Mouse (Mus musculus) midbrain, embryonic 15.5 days (tissue): ENCODE results near the gene Nr2e1. TPM values are rescaled to one million over a fixed set of nuclear protein-coding genes. Genes with fewer than 3 reads are reported as not detected.
A peak's percentile ranks its signal among the peaks of the same experiment; 100 is the strongest.

Experiments
- ATAC-seq: fragments of 200-750 bp; cut with Nextera tagmentation; replicated peaks from 2 replicates; pipeline ENCODE4 v1.8.0; 2017; ENCODE audit warnings: moderate TSS enrichment
- H3K27ac ChIP-seq: fragments of 300-500 bp; sonication (generic); 2 replicates; pipeline ENCODE4 v1.5.1; 2015; ENCODE audit warnings: mild to moderate bottlenecking, inconsistent platforms
- H3K27me3 ChIP-seq: fragments of 300-500 bp; sonication (generic); replicated peaks from 2 replicates; pipeline ENCODE4 v1.6.1; 2015; ENCODE audit warnings: inconsistent platforms
- H3K36me3 ChIP-seq: fragments of 300-500 bp; sonication (generic); replicated peaks from 2 replicates; pipeline ENCODE4 v1.6.1; 2015; ENCODE audit warnings: inconsistent platforms
- H3K4me1 ChIP-seq: fragments of 300-500 bp; sonication (generic); 2 replicates; pipeline ENCODE4 v1.6.1; 2015; ENCODE audit warnings: inconsistent platforms
- H3K4me2 ChIP-seq: fragments of 300-500 bp; sonication (generic); 2 replicates; pipeline ENCODE4 v1.6.1; 2015; ENCODE audit warnings: inconsistent platforms, mild to moderate bottlenecking, moderate library complexity
- H3K4me3 ChIP-seq: fragments of 300-500 bp; sonication (generic); 2 replicates; pipeline ENCODE4 v1.5.1; 2015; ENCODE audit warnings: mild to moderate bottlenecking, inconsistent platforms
- H3K9ac ChIP-seq: fragments of 300-500 bp; sonication (generic); 2 replicates; pipeline ENCODE4 v1.6.1; 2015; ENCODE audit warnings: mild to moderate bottlenecking, inconsistent platforms
- H3K9me3 ChIP-seq: fragments of 300-500 bp; sonication (generic); 2 replicates; pipeline ENCODE4 v1.6.1; 2016; ENCODE audit warnings: inconsistent platforms
- WGBS: fragments of 180-500 bp; shearing (Covaris S2); methylation state at CpG from one replicate; pipeline ENCODE4 v1.1.7; 2015; ENCODE audit warnings: mixed read lengths; 5-methylcytosine and 5-hydroxymethylcytosine counted together
- polyA plus RNA-seq: library from polyadenylated mRNA; unstranded; fragments of >200 nt; fragmentation: Nextera tagmentation; extraction: Ambion mirVana; gene quantifications from 2 replicates; pipeline ENCODE4 v1.2.1, GENCODE M21; 2015

The Nr2e1 gene
- polyA plus RNA-seq: 5.3 and 6.5 TPM in 2 replicates

DNA sequence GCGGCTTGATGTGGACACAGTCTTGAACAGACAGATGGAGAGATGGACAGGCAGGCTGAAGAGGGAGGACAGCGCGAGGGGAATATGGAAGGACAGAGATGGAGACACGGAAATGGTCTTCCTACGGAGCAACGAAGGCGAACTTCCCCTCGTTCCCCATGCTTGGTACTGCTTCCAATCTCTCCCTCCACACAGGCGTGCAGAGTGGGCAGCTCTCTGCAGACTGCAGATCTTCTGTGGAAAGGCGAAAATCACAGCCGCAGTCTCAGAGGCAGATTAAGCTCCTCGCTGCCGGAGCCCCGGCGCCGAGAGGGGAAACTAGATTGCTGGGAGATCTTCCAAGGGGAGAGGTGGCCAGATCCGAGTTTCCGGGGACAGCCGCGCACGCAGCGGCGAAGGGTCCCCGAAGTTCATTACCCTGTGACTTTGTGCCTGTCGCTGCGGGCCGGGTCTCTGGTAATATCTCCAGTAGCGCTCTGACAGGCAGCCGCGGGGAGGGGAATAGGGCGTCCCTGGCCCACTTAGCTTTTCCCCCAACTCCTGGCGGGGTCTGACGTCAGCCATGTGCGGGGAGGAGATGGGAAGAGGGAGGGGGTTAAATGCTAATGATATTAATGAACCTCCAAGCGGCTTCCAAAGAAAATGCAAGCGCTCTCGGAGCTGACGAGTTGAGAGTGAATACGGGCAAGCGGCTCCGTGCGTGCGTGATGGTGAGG, at the start of gene Nr2e1, which contains the start of gene Ostm1:
Gene Nr2e1 (minus strand): TSS at position 476 of the 716 bp plus-strand sequence.
Gene Ostm1 (plus strand): TSS at position 666 of the 716 bp plus-strand sequence.
- 0 out of 2 replicates have a peak within 1 kb of the TSS, but pooled peaks have one; percentile 16 for H3K27ac ChIP-seq

DNA sequence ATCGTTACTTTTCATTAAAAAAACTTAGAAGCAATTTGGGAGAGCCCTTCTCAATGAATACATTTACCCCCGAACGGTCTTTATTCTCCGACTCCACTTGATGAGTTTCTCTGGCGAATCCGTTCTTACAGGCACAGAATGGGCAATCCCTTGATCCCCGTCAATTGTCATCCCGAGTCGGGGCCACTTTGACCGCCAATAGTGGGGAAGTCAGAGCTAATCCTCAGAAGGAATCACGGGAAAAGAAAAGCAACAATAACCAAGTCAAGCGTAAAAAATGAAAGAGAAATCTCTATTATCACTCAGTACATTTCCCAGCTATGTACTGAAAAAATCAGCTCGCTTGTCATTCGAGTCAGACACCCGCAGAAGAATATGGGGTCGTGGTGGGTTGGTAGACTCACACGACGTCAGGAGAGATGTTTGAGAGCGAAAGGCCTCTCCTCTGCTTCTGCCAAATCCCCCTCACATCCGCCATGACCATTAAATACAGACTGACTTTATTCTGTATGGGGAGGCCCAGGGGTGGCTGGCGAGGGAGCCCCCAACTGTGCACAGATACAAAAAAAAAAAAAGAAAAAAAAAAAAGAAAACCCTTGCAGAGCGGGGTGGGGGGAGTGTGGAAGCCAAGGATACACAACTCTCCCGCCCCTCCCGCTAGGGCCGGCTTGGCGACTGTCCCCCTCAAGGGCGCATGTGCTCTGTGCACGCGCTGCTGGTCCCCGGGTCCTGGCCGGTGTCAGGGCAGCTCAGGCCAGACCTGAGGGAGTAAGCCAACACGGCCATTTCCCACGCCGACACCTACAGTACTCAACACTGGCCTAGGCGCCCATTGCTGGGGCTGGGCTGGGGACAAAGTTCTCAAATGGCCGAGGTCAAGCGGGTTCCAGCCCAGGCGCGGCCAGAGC, 49.3 kb upstream of the Nr2e1 start:
- 1% methylated on average over 39 of the region's 39 CpGs for WGBS
- Histone ChIP-seq H3K4me1 (peaks cover 48% of the 10 kb centered on the region), H3K9me3 (no peaks in the 10 kb centered on the region), H3K4me2 (peak overlapping the region; percentile 48), H3K27me3 (peaks cover 63% of the 10 kb centered on the region), H3K9ac (no peak overlapping the region), H3K4me3 (peak overlapping the region; percentile 21), H3K27ac (0 out of 2 replicates have a peak overlapping the region, but pooled peaks have one; percentile 17), H3K36me3 (no peaks in the 10 kb centered on the region)
- peak; percentile 48 for ATAC-seq

More for the DNA sequence above, at the start of gene Nr2e1, which contains the start of gene Ostm1:
- peaks cover 56% of the 10 kb centered on the region for H3K27me3 ChIP-seq
- peak within 1 kb of the TSS; percentile 29 for H3K9ac ChIP-seq
- peak; percentile 69 for ATAC-seq
- peaks cover 50% of the 10 kb centered on the region for H3K4me1 ChIP-seq
- no peaks in the 10 kb centered on the region for H3K36me3 ChIP-seq
- H3K4me2 ChIP-seq: peak within 1 kb of the TSS; percentile 57
- WGBS: under 1% methylated on average over 43 of the region's 43 CpGs
- H3K4me3 ChIP-seq: peak within 1 kb of the TSS; percentile 36
- no peaks in the 10 kb centered on the region for H3K9me3 ChIP-seq

GRCm38 (mm10) chr10:42631754-42632452, 48.5 kb upstream of the Nr2e1 start:
- Histone ChIP-seq H3K27ac (0 out of 2 replicates have a peak overlapping the region, but pooled peaks have one; percentile 17), H3K27me3 (peaks cover 63% of the 10 kb centered on the region), H3K4me3 (peak overlapping the region; percentile 21), H3K9ac (no peak overlapping the region), H3K4me1 (peaks cover 47% of the 10 kb centered on the region), H3K4me2 (peak overlapping the region; percentile 48), H3K9me3 (no peaks in the 10 kb centered on the region), H3K36me3 (no peaks in the 10 kb centered on the region)
- WGBS: under 1% methylated on average over 42 of the region's 42 CpGs
- no peak; the same call in 1 of the 2 replicates for ATAC-seq

GRCm38 (mm10) chr10:42630596-42631355, 47.3 kb upstream of the Nr2e1 start:
- H3K27me3 ChIP-seq: peaks cover 56% of the 10 kb centered on the region
- no peak overlapping the region for H3K9ac ChIP-seq
- no peak overlapping the region for H3K4me2 ChIP-seq
- ATAC-seq: no peak
- H3K9me3 ChIP-seq: no peaks in the 10 kb centered on the region
- WGBS: 4% methylated on average over 19 of the region's 19 CpGs
- H3K36me3 ChIP-seq: no peaks in the 10 kb centered on the region
- no peak overlapping the region for H3K27ac ChIP-seq
- no peak overlapping the region for H3K4me3 ChIP-seq
- H3K4me1 ChIP-seq: peaks cover 40% of the 10 kb centered on the region

DNA sequence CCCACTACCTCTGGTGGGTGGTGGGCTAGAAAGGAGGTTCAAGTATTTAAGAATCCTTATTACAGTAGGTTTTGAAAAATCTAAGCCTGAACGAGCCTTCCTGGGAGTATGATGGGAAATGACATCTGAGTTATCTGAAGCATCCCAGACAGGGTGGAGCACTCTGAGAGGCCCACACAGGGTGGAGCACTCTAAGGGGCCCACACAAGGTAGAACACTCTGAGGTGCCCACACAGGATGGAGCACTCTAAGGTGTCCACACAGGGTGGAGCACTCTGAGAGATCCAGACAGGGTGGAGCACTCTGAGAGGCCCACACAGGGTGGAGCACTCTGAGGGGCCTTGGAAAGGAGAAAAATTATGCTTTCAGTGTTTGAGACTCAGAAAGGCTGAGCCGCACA, 42.5 kb upstream of the Nr2e1 start:
- no peaks in the 10 kb centered on the region for H3K4me1 ChIP-seq
- WGBS: 93% methylated on average over 2 of the region's 2 CpGs
- no peak overlapping the region for H3K4me3 ChIP-seq
- H3K27ac ChIP-seq: no peak overlapping the region
- H3K9ac ChIP-seq: no peak overlapping the region
- H3K9me3 ChIP-seq: no peaks in the 10 kb centered on the region
- H3K36me3 ChIP-seq: no peaks in the 10 kb centered on the region
- H3K4me2 ChIP-seq: no peak overlapping the region
- peaks cover 42% of the 10 kb centered on the region for H3K27me3 ChIP-seq
- ATAC-seq: no peak

DNA sequence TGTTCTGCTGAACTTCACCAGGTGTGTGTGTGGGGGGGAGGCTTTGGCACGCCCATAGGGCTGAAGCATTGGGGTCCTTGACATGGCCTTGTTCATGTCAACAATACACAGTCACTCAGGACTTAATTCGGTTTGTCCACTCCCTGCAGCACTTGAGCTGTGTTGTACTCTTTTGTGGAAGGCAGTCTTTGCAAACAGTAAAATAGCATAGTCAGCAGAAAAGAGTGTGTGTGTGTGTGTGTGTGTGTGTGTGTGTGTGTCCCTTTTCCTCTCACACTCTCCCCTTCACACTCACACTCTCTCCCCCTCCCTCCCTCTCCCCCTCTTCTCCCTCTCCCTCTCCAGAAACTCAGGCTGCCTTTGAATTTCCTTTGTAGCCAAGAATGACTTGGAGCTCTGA, 34.9 kb upstream of the Nr2e1 start:
- H3K9me3 ChIP-seq: no peaks in the 10 kb centered on the region
- no peak overlapping the region for H3K27ac ChIP-seq
- H3K9ac ChIP-seq: no peak overlapping the region
- WGBS: 44% methylated on average over 2 of the region's 2 CpGs
- peaks cover 9% of the 10 kb centered on the region for H3K4me1 ChIP-seq
- H3K27me3 ChIP-seq: peaks cover 32% of the 10 kb centered on the region
- no peak overlapping the region for H3K4me2 ChIP-seq
- H3K4me3 ChIP-seq: no peak overlapping the region
- H3K36me3 ChIP-seq: no peaks in the 10 kb centered on the region
- no peak for ATAC-seq

GRCm38 (mm10) chr10:42614766-42615165, 31.3 kb upstream of the Nr2e1 start:
- Histone ChIP-seq H3K36me3 (no peaks in the 10 kb centered on the region), H3K4me1 (peaks cover 14% of the 10 kb centered on the region), H3K27me3 (peaks cover 43% of the 10 kb centered on the region), H3K4me2 (no peak overlapping the region), H3K4me3 (no peak overlapping the region), H3K9ac (no peak overlapping the region), H3K9me3 (no peaks in the 10 kb centered on the region), H3K27ac (no peak overlapping the region)
- WGBS: 15% methylated on average over 9 of the region's 9 CpGs
- ATAC-seq: no peak

GRCm38 (mm10) chr10:42613639-42614381, 30.4 kb upstream of the Nr2e1 start:
- Histone ChIP-seq H3K4me2 (peak overlapping the region; percentile 86), H3K27ac (no peak overlapping the region), H3K9me3 (no peaks in the 10 kb centered on the region), H3K4me3 (peak overlapping the region; percentile 39), H3K27me3 (peaks cover 44% of the 10 kb centered on the region), H3K4me1 (peaks cover 14% of the 10 kb centered on the region), H3K36me3 (no peaks in the 10 kb centered on the region), H3K9ac (peak overlapping the region; percentile 20; the same call in 1 of the 2 replicates)
- peak; percentile 79 for ATAC-seq
- under 1% methylated on average over 40 of the region's 40 CpGs for WGBS

DNA sequence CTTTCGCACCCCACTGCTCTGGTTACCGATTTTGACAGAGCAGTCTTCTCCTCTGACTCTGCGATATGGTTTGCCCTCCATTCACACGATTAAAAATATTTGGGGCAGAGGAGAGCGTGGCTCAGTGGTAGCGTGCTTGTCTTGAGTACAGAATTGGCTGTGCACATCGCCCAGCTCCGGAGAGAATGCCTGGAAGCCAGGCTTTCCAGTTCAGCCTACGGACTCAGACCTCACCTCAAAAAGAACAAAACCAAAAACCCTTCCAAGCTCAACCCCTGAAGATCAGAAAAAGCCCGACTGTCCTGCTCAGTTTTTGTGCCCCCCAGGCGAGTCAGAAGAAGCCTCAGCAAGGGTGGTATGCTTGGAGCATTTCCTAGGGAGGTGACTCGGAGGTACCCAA, 29.6 kb upstream of the Nr2e1 start:
- ATAC-seq: no peak
- Histone ChIP-seq H3K27me3 (peaks cover 44% of the 10 kb centered on the region), H3K4me1 (peaks cover 14% of the 10 kb centered on the region), H3K9ac (no peak overlapping the region), H3K27ac (no peak overlapping the region), H3K4me2 (no peak overlapping the region), H3K36me3 (no peaks in the 10 kb centered on the region), H3K9me3 (no peaks in the 10 kb centered on the region), H3K4me3 (no peak overlapping the region)
- 12% methylated on average over 12 of the region's 12 CpGs for WGBS

DNA sequence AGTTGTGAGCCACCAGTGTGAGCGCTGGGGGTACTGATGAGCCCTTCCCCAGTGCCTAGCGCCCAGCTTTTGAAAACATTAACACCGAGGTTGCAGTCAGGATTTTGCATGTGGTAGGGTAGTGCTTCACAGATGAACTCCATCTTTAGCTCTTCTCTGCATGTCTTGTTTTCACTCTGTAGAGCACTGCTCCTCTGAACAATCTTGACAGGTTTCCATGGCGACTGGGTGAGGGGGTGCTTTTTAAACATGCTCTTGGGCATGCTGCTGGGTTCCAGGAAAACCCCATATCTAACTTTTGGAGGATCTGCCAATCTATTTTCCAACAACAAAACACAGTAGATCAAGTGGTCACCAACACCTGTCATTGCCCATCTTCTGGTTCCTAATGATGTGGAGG, 23.3 kb upstream of the Nr2e1 start:
- no peak for ATAC-seq
- Histone ChIP-seq H3K4me1 (no peaks in the 10 kb centered on the region), H3K9ac (no peak overlapping the region), H3K36me3 (no peaks in the 10 kb centered on the region), H3K4me2 (no peak overlapping the region), H3K4me3 (no peak overlapping the region), H3K9me3 (peaks cover 3% of the 10 kb centered on the region; the same call in 1 of the 2 replicates), H3K27ac (no peak overlapping the region), H3K27me3 (peaks cover 12% of the 10 kb centered on the region)
- WGBS: 73% methylated on average over 4 of the region's 4 CpGs

GRCm38 (mm10) chr10:42604874-42605273, 21.4 kb upstream of the Nr2e1 start:
- H3K27me3 ChIP-seq: 0 out of 2 replicates have a peak, but pooled peaks cover 5% of the 10 kb centered on the region
- WGBS: 64% methylated on average over 2 of the region's 2 CpGs
- no peak for ATAC-seq

More at GRCm38 (mm10) chr10:42604874-42605273, 21.4 kb upstream of the Nr2e1 start:
- Histone ChIP-seq H3K4me1 (no peaks in the 10 kb centered on the region), H3K4me3 (no peak overlapping the region), H3K9me3 (peaks cover 3% of the 10 kb centered on the region; the same call in 1 of the 2 replicates), H3K4me2 (no peak overlapping the region), H3K9ac (no peak overlapping the region), H3K36me3 (no peaks in the 10 kb centered on the region), H3K27ac (no peak overlapping the region)
